Mouse (Mus musculus) small intestine, adult 2 months (tissue): ENCODE measurements around the gene Dusp16.

Experiments used
- CTCF ChIP-seq: fragments of 200-500 bp; IDR thresholded peaks from 2 replicates; pipeline ENCODE4 v1.5.1; 2012; ENCODE audit warnings: low read depth, mild to moderate bottlenecking, control low read depth, inconsistent platforms, low read length, moderate library complexity, mixed read lengths; ENCODE audit not compliant: insufficient replicate concordance, insufficient read length; ENCODE audit errors: extremely low read depth
- POLR2A ChIP-seq: fragments of 200-500 bp; IDR thresholded peaks from 2 replicates; pipeline ENCODE4 v1.6.1; 2012; ENCODE audit warnings: low read depth, mild to moderate bottlenecking, control low read depth, inconsistent platforms, low read length, moderate library complexity

GRCm38 (mm10) chr6:134700451-134701210 is 91.8 kb downstream of the Dusp16 start:
- no peak for TF ChIP-seq CTCF
- no peak for TF ChIP-seq POLR2A
